Mouse (Mus musculus): ENCODE measurements around the gene Hmcn2. TPM values are rescaled to one million over a fixed set of nuclear protein-coding genes. Genes with fewer than 3 reads are reported as not detected.
A peak's percentile ranks its signal among the peaks of the same experiment; 100 is the strongest.

Gene Hmcn2
- polyA plus RNA-seq, 1 experiment = 0.49 TPM

GRCm38 (mm10) chr2:31434746-31435145 is 120.5 kb downstream of the Hmcn2 start:
- Histone ChIP-seq H3K4me1 (ENCODE audit: control insufficient read depth, insufficient read depth, low read length) (no peaks in the 10 kb centered on the region), H3K4me3 (ENCODE audit: insufficient read depth, low read length) (no peak overlapping the region), H3K27ac (ENCODE audit: insufficient read depth, low read length) (no peak overlapping the region)
- no peak for TF ChIP-seq CTCF (IDR thresholded peaks at IDR 0.05; ENCODE audit: borderline replicate concordance, insufficient read depth, low read length)
- TF ChIP-seq POLR2A (IDR thresholded peaks at IDR 0.05; ENCODE audit: low read depth, low read length) = no peak

GRCm38 (mm10) chr2:31435567-31435966 is 121.4 kb downstream of the Hmcn2 start:
- TF ChIP-seq CTCF (IDR thresholded peaks at IDR 0.05; ENCODE audit: borderline replicate concordance, insufficient read depth, low read length) (peak; percentile 66), POLR2A (IDR thresholded peaks at IDR 0.05; ENCODE audit: low read depth, low read length) (no peak)
- Histone ChIP-seq H3K4me3 (ENCODE audit: insufficient read depth, low read length) (no peak overlapping the region), H3K27ac (ENCODE audit: insufficient read depth, low read length) (no peak overlapping the region), H3K4me1 (ENCODE audit: control insufficient read depth, insufficient read depth, low read length) (no peaks in the 10 kb centered on the region)

GRCm38 (mm10) chr2:31437480-31438245 is 123.4 kb downstream of the Hmcn2 start:
- Histone ChIP-seq H3K4me3 (ENCODE audit: insufficient read depth, low read length) (no peak overlapping the region), H3K27ac (ENCODE audit: insufficient read depth, low read length) (no peak overlapping the region), H3K4me1 (ENCODE audit: control insufficient read depth, insufficient read depth, low read length) (peaks cover 3% of the 10 kb centered on the region; the same call in 1 of the 2 replicates)
- TF ChIP-seq POLR2A (IDR thresholded peaks at IDR 0.05; ENCODE audit: low read depth, low read length) = no peak
- TF ChIP-seq CTCF (IDR thresholded peaks at IDR 0.05; ENCODE audit: borderline replicate concordance, insufficient read depth, low read length) = no peak

GRCm38 (mm10) chr2:31439576-31439975 is 125.4 kb downstream of the Hmcn2 start:
- peaks cover 7% of the 10 kb centered on the region; the same call in 1 of the 2 replicates for H3K4me1 ChIP-seq (ENCODE audit: control insufficient read depth, insufficient read depth, low read length)
- no peak overlapping the region for H3K27ac ChIP-seq (ENCODE audit: insufficient read depth, low read length)
- no peak overlapping the region for H3K4me3 ChIP-seq (ENCODE audit: insufficient read depth, low read length)
- TF ChIP-seq POLR2A (IDR thresholded peaks at IDR 0.05; ENCODE audit: low read depth, low read length) = no peak
- no peak for TF ChIP-seq CTCF (IDR thresholded peaks at IDR 0.05; ENCODE audit: borderline replicate concordance, insufficient read depth, low read length)

- H3K27ac ChIP-seq (ENCODE audit: insufficient read depth, low read length) = peak overlapping the region; percentile 89
- TF ChIP-seq CTCF (IDR thresholded peaks at IDR 0.05; ENCODE audit: borderline replicate concordance, insufficient read depth, low read length) = no peak
- TF ChIP-seq POLR2A (IDR thresholded peaks at IDR 0.05; ENCODE audit: low read depth, low read length) = peak; percentile 55
- H3K4me1 ChIP-seq (ENCODE audit: control insufficient read depth, insufficient read depth, low read length) = peaks cover 12% of the 10 kb centered on the region
- no peak overlapping the region for H3K4me3 ChIP-seq (ENCODE audit: insufficient read depth, low read length)
These were observed 128.4 kb downstream of the Hmcn2 start for GRCm38 (mm10) chr2:31442480-31443160.

- Histone ChIP-seq H3K4me3 (ENCODE audit: insufficient read depth, low read length) (no peak overlapping the region), H3K27ac (ENCODE audit: insufficient read depth, low read length) (peak overlapping the region; percentile 44)
- no peak for TF ChIP-seq POLR2A (IDR thresholded peaks at IDR 0.05; ENCODE audit: low read depth, low read length)
- TF ChIP-seq CTCF (IDR thresholded peaks at IDR 0.05; ENCODE audit: borderline replicate concordance, insufficient read depth, low read length) = no peak
These were observed 131.8 kb downstream of the Hmcn2 start for GRCm38 (mm10) chr2:31446036-31446435.

GRCm38 (mm10) chr2:31446456-31446855 is 132.2 kb downstream of the Hmcn2 start:
- peak overlapping the region; percentile 44 for H3K27ac ChIP-seq (ENCODE audit: insufficient read depth, low read length)
- TF ChIP-seq CTCF (IDR thresholded peaks at IDR 0.05; ENCODE audit: borderline replicate concordance, insufficient read depth, low read length) (no peak), POLR2A (IDR thresholded peaks at IDR 0.05; ENCODE audit: low read depth, low read length) (no peak)
- H3K4me1 ChIP-seq (ENCODE audit: control insufficient read depth, insufficient read depth, low read length) = peaks cover 20% of the 10 kb centered on the region
- H3K4me3 ChIP-seq (ENCODE audit: insufficient read depth, low read length) = no peak overlapping the region

More at GRCm38 (mm10) chr2:31446036-31446435, 131.8 kb downstream of the Hmcn2 start:
- H3K4me1 ChIP-seq (ENCODE audit: control insufficient read depth, insufficient read depth, low read length) = peaks cover 20% of the 10 kb centered on the region

GRCm38 (mm10) chr2:31447536-31447935 is 133.3 kb downstream of the Hmcn2 start:
- H3K4me3 ChIP-seq (ENCODE audit: insufficient read depth, low read length) = no peak overlapping the region
- TF ChIP-seq POLR2A (IDR thresholded peaks at IDR 0.05; ENCODE audit: low read depth, low read length) (no peak), CTCF (IDR thresholded peaks at IDR 0.05; ENCODE audit: borderline replicate concordance, insufficient read depth, low read length) (no peak)
- H3K27ac ChIP-seq (ENCODE audit: insufficient read depth, low read length) = no peak overlapping the region
- peaks cover 18% of the 10 kb centered on the region for H3K4me1 ChIP-seq (ENCODE audit: control insufficient read depth, insufficient read depth, low read length)

- TF ChIP-seq CTCF (IDR thresholded peaks at IDR 0.05; ENCODE audit: borderline replicate concordance, insufficient read depth, low read length) = no peak
- no peak for TF ChIP-seq POLR2A (IDR thresholded peaks at IDR 0.05; ENCODE audit: low read depth, low read length)
- H3K27ac ChIP-seq (ENCODE audit: insufficient read depth, low read length) = no peak overlapping the region
- peaks cover 13% of the 10 kb centered on the region for H3K4me1 ChIP-seq (ENCODE audit: control insufficient read depth, insufficient read depth, low read length)
- no peak overlapping the region for H3K4me3 ChIP-seq (ENCODE audit: insufficient read depth, low read length)
These were observed 134.7 kb downstream of the Hmcn2 start for GRCm38 (mm10) chr2:31448756-31449440.

Measured in embryonic fibroblast, embryonic 13.5 days (primary cell).